Mouse (Mus musculus) ES-E14 (cell line): ENCODE measurements at regions not wholly inside any gene's neighbourhood (a gene's known extent, or its start where the extent isn't known, plus 50 kb on each side); places are given as distances from the start of the nearest gene placed in this dataset.

Experiments used
- CHD2 ChIP-seq: IDR thresholded peaks from 2 replicates; pipeline ENCODE4 v1.6.1; 2014; ENCODE audit warnings: mild to moderate bottlenecking, low read depth, low read length, inconsistent platforms
- HCFC1 ChIP-seq: IDR thresholded peaks from 2 replicates; pipeline ENCODE4 v1.6.1; 2012; ENCODE audit warnings: low read length, inconsistent platforms, borderline replicate concordance; ENCODE audit not compliant: insufficient read depth
- MAFK ChIP-seq: IDR thresholded peaks from 2 replicates; pipeline ENCODE4 v1.6.1; 2014; ENCODE audit warnings: mild to moderate bottlenecking, low read depth, low read length, inconsistent platforms; ENCODE audit not compliant: insufficient read depth
- ZC3H11A ChIP-seq: IDR thresholded peaks from 2 replicates; pipeline ENCODE4 v1.6.1; 2012; ENCODE audit warnings: low read depth, mild to moderate bottlenecking, inconsistent platforms, low read length, borderline replicate concordance
- ZNF384 ChIP-seq: IDR thresholded peaks from 2 replicates; pipeline ENCODE4 v1.6.1; 2012; ENCODE audit warnings: low read depth, low read length, inconsistent platforms

GRCm38 (mm10) chr13:72833326-72833725 lies 204.7 kb downstream of the Irx2 start:
- no peak for TF ChIP-seq ZNF384
- no peak for TF ChIP-seq CHD2
- no peak for TF ChIP-seq MAFK
- no peak for TF ChIP-seq ZC3H11A
- no peak for TF ChIP-seq HCFC1
